Mouse (Mus musculus) right cerebral cortex, postnatal 10 days (tissue): ENCODE results near the gene Mtmr3.
"Not testable (repeated sequence)": the region's sequence is repeated elsewhere in the genome, so short reads cannot be mapped to it uniquely, and the experiment has no call there.

Experiments used
- DNase-seq, 2 experiments: peaks; one replicate each; pipeline ENCODE4 v3.0.0; 2021; ENCODE audit warnings: low spot score in 2 of 2

The Mtmr3 gene

GRCm38 (mm10) chr11:4601890-4602289 is 7.2 kb upstream of the Mtmr3 start:
- no peak for DNase-seq

GRCm38 (mm10) chr11:4599916-4600315 is 5.3 kb upstream of the Mtmr3 start:
- no peak for DNase-seq

- no peak for DNase-seq
Measured at GRCm38 (mm10) chr11:4598411-4598810, 3.7 kb upstream of the Mtmr3 start.

GRCm38 (mm10) chr11:4593849-4594607 is 635 bp downstream of the Mtmr3 start:
- DNase-seq, result peak; percentile 36 to 48

- no peak for DNase-seq
Measured at GRCm38 (mm10) chr11:4593491-4593848, 1.2 kb downstream of the Mtmr3 start.

GRCm38 (mm10) chr11:4591811-4592210 is 2.9 kb downstream of the Mtmr3 start:
- DNase-seq, result no peak

- DNase-seq, result peak in 1 of 2 experiments; percentile 43
Measured at GRCm38 (mm10) chr11:4578682-4579081, 16.0 kb downstream of the Mtmr3 start.

GRCm38 (mm10) chr11:4577079-4577478 is 17.6 kb downstream of the Mtmr3 start:
- DNase-seq, result no peak

- DNase-seq, result not testable (repeated sequence)
Measured at GRCm38 (mm10) chr11:4576090-4576732, 18.5 kb downstream of the Mtmr3 start.

- DNase-seq, result no peak
Measured at GRCm38 (mm10) chr11:4571491-4571901, 23.2 kb downstream of the Mtmr3 start.

GRCm38 (mm10) chr11:4566333-4566732 is 28.3 kb downstream of the Mtmr3 start:
- no peak for DNase-seq

GRCm38 (mm10) chr11:4565545-4565944 is 29.1 kb downstream of the Mtmr3 start:
- no peak for DNase-seq

GRCm38 (mm10) chr11:4553274-4554063 is 41.2 kb downstream of the Mtmr3 start:
- DNase-seq, result no peak

GRCm38 (mm10) chr11:4547569-4547968 is 47.1 kb downstream of the Mtmr3 start:
- no peak for DNase-seq

- DNase-seq, result no peak
Measured at GRCm38 (mm10) chr11:4545976-4546375, 48.7 kb downstream of the Mtmr3 start.

- DNase-seq, result no peak
Measured at GRCm38 (mm10) chr11:4545401-4545800, 49.3 kb downstream of the Mtmr3 start.

- not testable (repeated sequence) for DNase-seq
Measured at GRCm38 (mm10) chr11:4544627-4544921, 50.1 kb downstream of the Mtmr3 start.

- no peak for DNase-seq
Measured at GRCm38 (mm10) chr11:4543746-4544626, 50.7 kb downstream of the Mtmr3 start.

- no peak for DNase-seq
Measured at GRCm38 (mm10) chr11:4543040-4543551, 51.6 kb downstream of the Mtmr3 start.

- no peak for DNase-seq
Measured at GRCm38 (mm10) chr11:4536645-4537044, 58.0 kb downstream of the Mtmr3 start.

- DNase-seq, result no peak
Measured at GRCm38 (mm10) chr11:4527132-4527531, 67.5 kb downstream of the Mtmr3 start.
